Mouse (Mus musculus): Measurements from ENCODE around the gene Icmt. TPM values are rescaled to one million over a fixed set of nuclear protein-coding genes. Genes with fewer than 3 reads are reported as not detected.

Gene Icmt
- polyA plus RNA-seq, 2 experiments = 6.5 to 7.0 TPM

- Histone ChIP-seq H3K36me3 (replicated peaks; ENCODE audit: control insufficient read depth, insufficient read depth, low read depth) (no peaks in the 10 kb centered on the region), H3K9ac (replicated peaks) (no peak overlapping the region), H3K4me1 (replicated peaks; ENCODE audit: control insufficient read depth in 2 of 2, insufficient read depth in 2 of 2, low read length in 1 of 2) (no peaks in the 10 kb centered on the region), H3K9me3 (ENCODE audit: control insufficient read depth, low read length) (no peaks in the 10 kb centered on the region), H3K27ac (no peak overlapping the region), H3K4me2 (ENCODE audit: low read depth) (no peak overlapping the region), H3K27me3 (ENCODE audit: control insufficient read depth, insufficient read depth, low read length) (peaks cover 90% of the 10 kb centered on the region), H3K4me3 (ENCODE audit: insufficient read depth in 1 of 2, low read depth in 2 of 2, low read length in 2 of 2) (no peak overlapping the region)
- WGBS (ENCODE audit: insufficient replicate concordance) = 23% methylated on average over 19 of the region's 19 CpGs
- ATAC-seq (ENCODE audit: insufficient read depth) (no peak), DNase-seq (ENCODE audit: low read depth in 3 of 3, low spot score in 3 of 3) (no peak)
- TF ChIP-seq EP300 (IDR thresholded peaks at IDR 0.05; ENCODE audit: low read depth) (no peak), CTCF (IDR thresholded peaks at IDR 0.05; ENCODE audit: low read depth) (no peak)
Observed at GRCm38 (mm10) chr4:152287317-152288120, 9.5 kb upstream of the Icmt start.

DNA sequence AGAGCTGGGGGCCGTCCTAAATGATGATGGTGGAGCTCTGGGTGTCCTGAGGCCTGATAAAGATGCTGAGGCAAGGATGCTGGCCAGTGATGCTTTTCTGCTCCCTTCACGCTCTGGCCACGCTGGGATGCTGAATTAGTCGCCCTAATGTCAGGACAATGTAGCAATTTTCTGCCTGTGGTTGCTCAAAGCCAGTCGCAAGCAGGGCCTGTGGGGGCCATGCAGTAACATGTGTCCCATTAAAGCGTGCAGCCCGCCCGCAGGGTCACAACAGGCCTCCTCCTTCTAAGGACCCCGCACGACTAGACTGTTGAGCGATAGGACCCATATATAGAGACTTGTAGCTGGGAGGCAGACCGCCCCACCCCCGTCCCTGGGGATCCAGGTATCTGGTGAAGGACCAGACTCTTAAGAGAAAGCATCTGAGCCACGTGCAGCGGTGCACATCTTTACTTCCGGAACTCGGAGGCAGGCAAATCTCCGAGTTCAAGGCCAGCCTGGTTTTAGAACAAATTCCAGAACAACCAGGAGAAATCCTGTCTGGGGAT is 8.6 kb upstream of the Icmt start:
- ATAC-seq (ENCODE audit: insufficient read depth) = no peak
- WGBS (ENCODE audit: insufficient replicate concordance) = 55% methylated on average over 18 of the region's 18 CpGs
- no peak overlapping the region for H3K27ac ChIP-seq

DNA sequence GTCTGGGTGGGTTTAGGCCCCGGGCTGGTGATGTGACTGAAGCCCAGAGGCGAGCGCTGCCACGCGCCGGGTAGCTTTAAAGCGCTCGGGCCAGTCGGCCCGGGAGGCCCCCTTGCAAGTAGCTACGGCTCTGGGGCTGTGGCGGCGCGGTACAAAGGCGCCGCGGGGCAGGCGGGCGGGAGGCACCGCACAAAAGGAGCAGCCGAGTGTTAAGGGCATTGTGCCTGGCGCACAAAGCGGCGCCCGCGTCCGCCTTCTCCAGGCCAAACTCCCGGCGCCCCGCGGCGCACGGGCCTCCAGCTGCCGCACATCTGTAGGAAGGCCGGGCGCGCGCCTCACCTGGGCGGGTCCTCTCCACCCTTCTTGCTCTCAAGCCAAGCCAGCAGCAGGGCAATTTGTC is 6.6 kb upstream of the Icmt start:
- no peaks in the 10 kb centered on the region for H3K9me3 ChIP-seq (ENCODE audit: control insufficient read depth, low read length)
- DNase-seq (ENCODE audit: low read depth in 3 of 3, low spot score in 3 of 3) = no peak
- H3K9ac ChIP-seq (replicated peaks) = no peak overlapping the region
- H3K36me3 ChIP-seq (replicated peaks; ENCODE audit: control insufficient read depth, insufficient read depth, low read depth) = no peaks in the 10 kb centered on the region
- H3K27me3 ChIP-seq (ENCODE audit: control insufficient read depth, insufficient read depth, low read length) = peaks cover 65% of the 10 kb centered on the region
- peaks cover under 1 to 3% of the 10 kb centered on the region in 2 experiments for H3K4me1 ChIP-seq (replicated peaks; ENCODE audit: control insufficient read depth in 2 of 2, insufficient read depth in 2 of 2, low read length in 1 of 2)
- 2% methylated on average over 37 of the region's 39 CpGs for WGBS (ENCODE audit: insufficient replicate concordance)
- no peak overlapping the region for H3K4me3 ChIP-seq (ENCODE audit: insufficient read depth in 1 of 2, low read depth in 2 of 2, low read length in 2 of 2)
- no peak for ATAC-seq (ENCODE audit: insufficient read depth)
- no peak overlapping the region for H3K4me2 ChIP-seq (ENCODE audit: low read depth)
- no peak for TF ChIP-seq EP300 (IDR thresholded peaks at IDR 0.05; ENCODE audit: low read depth)
- TF ChIP-seq CTCF (IDR thresholded peaks at IDR 0.05; ENCODE audit: low read depth) = no peak
- no peak overlapping the region for H3K27ac ChIP-seq

More for the DNA sequence above, 8.6 kb upstream of the Icmt start:
- Histone ChIP-seq H3K4me2 (ENCODE audit: low read depth) (no peak overlapping the region), H3K9ac (replicated peaks) (no peak overlapping the region), H3K4me3 (ENCODE audit: insufficient read depth in 1 of 2, low read depth in 2 of 2, low read length in 2 of 2) (no peak overlapping the region), H3K27me3 (ENCODE audit: control insufficient read depth, insufficient read depth, low read length) (peaks cover 84% of the 10 kb centered on the region), H3K4me1 (replicated peaks; ENCODE audit: control insufficient read depth in 2 of 2, insufficient read depth in 2 of 2, low read length in 1 of 2) (no peaks in the 10 kb centered on the region), H3K36me3 (replicated peaks; ENCODE audit: control insufficient read depth, insufficient read depth, low read depth) (no peaks in the 10 kb centered on the region), H3K9me3 (ENCODE audit: control insufficient read depth, low read length) (no peaks in the 10 kb centered on the region)
- DNase-seq (ENCODE audit: low read depth in 3 of 3, low spot score in 3 of 3) = no peak
- TF ChIP-seq EP300 (IDR thresholded peaks at IDR 0.05; ENCODE audit: low read depth) (no peak), CTCF (IDR thresholded peaks at IDR 0.05; ENCODE audit: low read depth) (no peak)

GRCm38 (mm10) chr4:152290991-152291390 is 6.0 kb upstream of the Icmt start:
- Histone ChIP-seq H3K36me3 (replicated peaks; ENCODE audit: control insufficient read depth, insufficient read depth, low read depth) (no peaks in the 10 kb centered on the region), H3K4me3 (ENCODE audit: insufficient read depth in 1 of 2, low read depth in 2 of 2, low read length in 2 of 2) (no peak overlapping the region), H3K9ac (replicated peaks) (no peak overlapping the region), H3K9me3 (ENCODE audit: control insufficient read depth, low read length) (no peaks in the 10 kb centered on the region), H3K27me3 (ENCODE audit: control insufficient read depth, insufficient read depth, low read length) (peaks cover 60% of the 10 kb centered on the region), H3K4me2 (ENCODE audit: low read depth) (no peak overlapping the region), H3K4me1 (replicated peaks; ENCODE audit: control insufficient read depth in 2 of 2, insufficient read depth in 2 of 2, low read length in 1 of 2) (peaks cover 7 to 9% of the 10 kb centered on the region in 2 experiments), H3K27ac (no peak overlapping the region)
- WGBS (ENCODE audit: insufficient replicate concordance) = 19% methylated on average over 11 of the region's 11 CpGs
- no peak for DNase-seq (ENCODE audit: low read depth in 3 of 3, low spot score in 3 of 3)
- no peak for TF ChIP-seq EP300 (IDR thresholded peaks at IDR 0.05; ENCODE audit: low read depth)
- ATAC-seq (ENCODE audit: insufficient read depth) = no peak

DNA sequence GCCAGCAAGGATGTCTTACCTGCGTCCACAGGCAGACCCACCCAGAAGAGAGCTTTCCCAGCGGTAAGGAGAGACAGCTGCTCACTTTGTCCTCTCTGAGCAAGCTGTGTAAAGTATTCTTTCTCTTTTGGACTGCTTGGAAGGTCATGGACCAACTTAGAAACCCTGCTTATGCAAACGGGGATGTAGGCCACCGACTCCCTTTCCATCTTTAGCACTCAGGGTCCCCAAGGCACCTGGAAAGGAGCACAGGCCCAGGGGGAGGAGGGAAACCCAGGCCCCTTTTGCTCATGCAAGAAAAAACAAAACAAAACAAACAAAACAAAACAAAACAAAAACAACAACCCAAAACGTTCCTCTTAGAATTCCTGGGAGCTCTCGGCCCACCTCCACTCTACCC is 5.5 kb upstream of the Icmt start, which contains the start of gene Hes3:
Hes3 (minus strand) TSS at position 101 of the 400 bp plus-strand sequence.
- DNase-seq (ENCODE audit: low read depth in 3 of 3, low spot score in 3 of 3) = no peak
- Histone ChIP-seq H3K4me3 (ENCODE audit: insufficient read depth in 1 of 2, low read depth in 2 of 2, low read length in 2 of 2) (no peak within 1 kb of the TSS), H3K4me2 (ENCODE audit: low read depth) (no peak within 1 kb of the TSS), H3K9ac (replicated peaks) (no peak within 1 kb of the TSS), H3K27ac (no peak within 1 kb of the TSS), H3K4me1 (replicated peaks; ENCODE audit: control insufficient read depth in 2 of 2, insufficient read depth in 2 of 2, low read length in 1 of 2) (peaks cover 7 to 12% of the 10 kb centered on the region in 2 experiments), H3K9me3 (ENCODE audit: control insufficient read depth, low read length) (no peaks in the 10 kb centered on the region), H3K36me3 (replicated peaks; ENCODE audit: control insufficient read depth, insufficient read depth, low read depth) (no peaks in the 10 kb centered on the region), H3K27me3 (ENCODE audit: control insufficient read depth, insufficient read depth, low read length) (peaks cover 55% of the 10 kb centered on the region)
- TF ChIP-seq CTCF (IDR thresholded peaks at IDR 0.05; ENCODE audit: low read depth) (no peak), EP300 (IDR thresholded peaks at IDR 0.05; ENCODE audit: low read depth) (no peak)
- WGBS (ENCODE audit: insufficient replicate concordance) = 29% methylated on average over 6 of the region's 6 CpGs
- ATAC-seq (ENCODE audit: insufficient read depth) = no peak

All from liver, embryonic 14.5 days (tissue).